Mouse (Mus musculus) liver, embryonic 13.5 days (tissue): ENCODE data around the gene Nup205. TPM values are rescaled to one million over a fixed set of nuclear protein-coding genes. Genes with fewer than 3 reads are reported as not detected.

Experiments used
- ATAC-seq: fragments of 200-750 bp; cut with Nextera tagmentation; 2 replicates; pipeline ENCODE4 v1.8.0; 2017; ENCODE audit warnings: low read depth, mild to moderate bottlenecking, moderate number of reproducible peaks, moderate library complexity
- DNase-seq: peaks from one replicate; pipeline ENCODE4 v3.0.0; 2022
- H3K27ac ChIP-seq: fragments of 300-500 bp; sonication (generic); 2 replicates; pipeline ENCODE4 v1.5.1; 2015; ENCODE audit warnings: moderate library complexity, mild to moderate bottlenecking, inconsistent platforms
- H3K27me3 ChIP-seq: fragments of 300-500 bp; sonication (generic); 2 replicates; pipeline ENCODE4 v1.6.1; 2015; ENCODE audit warnings: mild to moderate bottlenecking, inconsistent platforms
- H3K36me3 ChIP-seq: fragments of 300-500 bp; sonication (generic); 2 replicates; pipeline ENCODE4 v1.6.1; 2015; ENCODE audit warnings: mild to moderate bottlenecking, inconsistent platforms
- H3K4me1 ChIP-seq: fragments of 300-500 bp; sonication (generic); replicated peaks from 2 replicates; pipeline ENCODE4 v1.6.1; 2015; ENCODE audit warnings: inconsistent platforms
- H3K4me2 ChIP-seq: fragments of 300-500 bp; sonication (generic); 2 replicates; pipeline ENCODE4 v1.6.1; 2015; ENCODE audit warnings: inconsistent platforms, mild to moderate bottlenecking, moderate library complexity
- H3K4me3 ChIP-seq: fragments of 300-500 bp; sonication (generic); replicated peaks from 2 replicates; pipeline ENCODE4 v1.5.1; 2015; ENCODE audit warnings: mild to moderate bottlenecking, inconsistent platforms
- H3K9ac ChIP-seq: fragments of 300-500 bp; sonication (generic); 2 replicates; pipeline ENCODE4 v1.6.1; 2015; ENCODE audit warnings: mild to moderate bottlenecking, inconsistent platforms
- H3K9me3 ChIP-seq: fragments of 300-500 bp; sonication (generic); replicated peaks from 2 replicates; pipeline ENCODE4 v1.6.1; 2016; ENCODE audit warnings: inconsistent platforms
- WGBS: fragments of 180-500 bp; shearing (Covaris S2); methylation state at CpG from one replicate; pipeline ENCODE4 v1.1.7; 2015; ENCODE audit not compliant: insufficient replicate concordance; 5-methylcytosine and 5-hydroxymethylcytosine counted together
- polyA plus RNA-seq: library from polyadenylated mRNA; unstranded; fragments of >200 nt; fragmentation: Nextera tagmentation; extraction: Ambion mirVana; gene quantifications from 2 replicates; pipeline ENCODE4 v1.2.1, GENCODE M21; 2015

Nup205 gene
- polyA plus RNA-seq, 1 experiment from 2014 or later: 22.0 TPM

DNA sequence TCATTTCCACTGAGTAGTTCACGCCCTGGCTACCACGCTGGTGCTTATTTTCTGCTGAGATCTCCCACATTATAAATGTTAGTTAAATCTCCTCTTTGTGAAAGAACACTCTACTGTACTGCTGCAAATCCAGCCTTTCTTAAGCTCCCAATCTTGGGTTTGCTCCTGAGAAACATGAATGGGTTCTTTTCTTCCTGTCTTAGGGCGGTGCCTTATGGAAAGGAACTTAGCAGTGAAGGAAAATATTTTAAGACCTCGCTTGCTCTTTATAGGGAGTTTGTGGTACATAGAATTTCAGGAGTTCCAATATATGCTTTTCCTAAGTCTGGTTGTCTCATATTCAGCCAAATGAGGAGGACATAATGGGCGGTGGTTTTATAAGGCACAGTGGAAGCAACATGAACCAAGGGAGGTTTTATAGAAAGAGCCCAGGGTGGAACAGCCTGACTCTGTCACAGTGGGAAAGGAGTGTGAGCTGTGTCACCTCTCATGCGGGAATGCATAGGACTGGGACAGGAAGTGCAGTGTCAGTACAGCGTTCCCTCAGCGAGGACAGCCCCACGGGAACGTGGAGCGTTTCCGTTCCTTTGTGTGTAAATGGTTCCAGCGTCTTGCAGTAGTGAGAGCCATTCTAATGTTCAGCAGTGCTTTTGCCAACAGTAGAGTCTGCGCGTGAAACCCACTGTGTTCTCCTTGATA, 88.5 kb downstream of the Nup205 start:
- 0 out of 2 replicates have a peak overlapping the region, but pooled peaks have one; percentile 10 for H3K9ac ChIP-seq
- no peak overlapping the region for H3K4me3 ChIP-seq
- no peaks in the 10 kb centered on the region for H3K27me3 ChIP-seq
- no peak for ATAC-seq
- H3K36me3 ChIP-seq: peaks cover 58% of the 10 kb centered on the region
- no peak overlapping the region for H3K4me2 ChIP-seq
- DNase-seq: no peak
- WGBS: 80% methylated on average over 15 of the region's 15 CpGs
- H3K27ac ChIP-seq: no peak overlapping the region; the same call in 1 of the 2 replicates
- H3K9me3 ChIP-seq: no peaks in the 10 kb centered on the region
- peaks cover 14% of the 10 kb centered on the region for H3K4me1 ChIP-seq

DNA sequence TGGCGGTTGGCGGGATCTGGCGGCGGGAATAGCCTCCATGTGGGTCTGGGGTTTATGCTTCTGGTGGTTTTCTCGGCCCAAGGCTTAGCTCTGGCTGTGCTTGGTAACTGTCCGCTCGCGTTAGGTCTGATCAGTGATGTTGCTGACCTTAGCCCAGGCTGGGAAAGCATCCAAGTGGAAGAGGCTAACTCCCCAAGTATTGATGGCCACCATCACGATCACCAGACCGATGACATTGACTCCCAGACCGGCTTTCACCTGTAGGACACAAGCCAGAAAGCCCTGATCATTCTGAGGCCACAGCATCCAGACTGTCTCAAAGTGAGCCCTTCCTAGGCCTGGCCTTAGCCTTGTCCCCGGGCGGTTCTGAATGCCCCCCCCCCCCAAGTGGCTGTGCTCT, 91.5 kb downstream of the Nup205 start:
- peaks cover 28% of the 10 kb centered on the region for H3K36me3 ChIP-seq
- ATAC-seq (no peak), DNase-seq (no peak)
- H3K27me3 ChIP-seq: no peaks in the 10 kb centered on the region
- no peak overlapping the region for H3K4me2 ChIP-seq
- H3K4me3 ChIP-seq: no peak overlapping the region
- H3K9me3 ChIP-seq: no peaks in the 10 kb centered on the region
- no peak overlapping the region for H3K9ac ChIP-seq
- peaks cover 17% of the 10 kb centered on the region for H3K4me1 ChIP-seq
- no peak overlapping the region for H3K27ac ChIP-seq
- 85% methylated on average over 13 of the region's 13 CpGs for WGBS

DNA sequence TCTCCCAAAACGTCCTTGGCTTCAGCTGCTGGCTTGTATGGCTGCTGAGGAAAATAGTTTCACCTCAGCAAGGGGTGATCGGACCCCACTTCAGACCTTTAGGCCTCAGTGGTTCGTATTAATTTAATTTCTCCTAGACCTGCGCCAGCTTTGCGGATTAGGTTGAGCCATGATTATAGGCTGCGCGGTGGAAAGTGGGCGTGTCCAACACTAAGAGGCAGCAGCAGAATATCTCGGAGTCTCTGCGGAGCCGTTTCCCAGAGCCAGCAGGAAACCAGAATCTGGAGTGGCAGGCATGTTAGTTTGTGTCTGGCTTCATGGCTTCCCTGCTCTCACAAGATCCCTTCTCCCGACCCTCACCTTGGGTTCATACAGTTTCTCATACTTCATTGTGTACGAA, 92.4 kb downstream of the Nup205 start:
- Histone ChIP-seq H3K9me3 (no peaks in the 10 kb centered on the region), H3K4me2 (no peak overlapping the region), H3K4me1 (peaks cover 17% of the 10 kb centered on the region), H3K4me3 (no peak overlapping the region), H3K36me3 (peaks cover 18% of the 10 kb centered on the region), H3K27me3 (no peaks in the 10 kb centered on the region), H3K9ac (no peak overlapping the region), H3K27ac (no peak overlapping the region)
- ATAC-seq: no peak
- DNase-seq: no peak
- WGBS: 65% methylated on average over 13 of the region's 13 CpGs

DNA sequence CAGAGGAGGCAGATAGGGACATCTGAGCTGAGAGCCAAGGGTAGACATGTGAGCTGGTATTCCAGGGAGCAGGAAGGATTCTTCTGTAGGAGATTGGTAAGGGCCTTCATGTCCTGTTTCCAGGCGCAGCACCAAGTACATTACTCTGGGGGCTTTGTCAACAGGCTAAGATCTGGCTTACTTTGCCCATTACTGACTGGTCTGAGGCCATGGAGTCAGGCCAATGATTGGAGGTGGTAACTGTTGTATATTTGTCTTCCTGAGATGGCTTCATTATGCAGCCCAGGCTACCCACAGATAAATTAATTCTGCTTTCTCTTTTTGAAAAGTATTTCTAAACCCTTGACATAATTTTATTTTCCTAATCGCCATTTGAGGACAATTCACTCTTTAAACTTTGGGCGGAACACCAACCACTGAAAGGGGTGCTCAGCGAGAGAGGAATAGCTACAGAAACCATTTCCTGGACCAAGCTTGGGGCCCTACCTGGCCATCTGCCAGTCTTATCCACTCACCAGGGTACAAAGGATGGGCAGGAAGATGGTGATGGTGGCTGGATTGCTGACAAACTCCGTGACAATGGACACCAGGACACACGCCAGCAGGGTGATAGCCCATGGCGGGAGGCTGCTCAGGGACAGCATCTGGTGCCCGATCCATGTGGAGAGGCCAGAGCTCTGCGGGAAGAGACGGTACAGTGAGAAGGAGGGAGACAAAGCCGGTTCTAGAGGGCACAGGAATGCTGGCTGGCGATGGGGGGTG, 94.1 kb downstream of the Nup205 start:
- H3K27me3 ChIP-seq: no peaks in the 10 kb centered on the region
- no peak for DNase-seq
- H3K27ac ChIP-seq: no peak overlapping the region
- no peak for ATAC-seq
- H3K4me3 ChIP-seq: no peak overlapping the region
- 82% methylated on average over 12 of the region's 12 CpGs for WGBS
- peaks cover 6% of the 10 kb centered on the region; the same call in 1 of the 2 replicates for H3K36me3 ChIP-seq
- H3K9me3 ChIP-seq: no peaks in the 10 kb centered on the region
- H3K4me2 ChIP-seq: no peak overlapping the region
- H3K9ac ChIP-seq: no peak overlapping the region
- H3K4me1 ChIP-seq: peaks cover 17% of the 10 kb centered on the region

DNA sequence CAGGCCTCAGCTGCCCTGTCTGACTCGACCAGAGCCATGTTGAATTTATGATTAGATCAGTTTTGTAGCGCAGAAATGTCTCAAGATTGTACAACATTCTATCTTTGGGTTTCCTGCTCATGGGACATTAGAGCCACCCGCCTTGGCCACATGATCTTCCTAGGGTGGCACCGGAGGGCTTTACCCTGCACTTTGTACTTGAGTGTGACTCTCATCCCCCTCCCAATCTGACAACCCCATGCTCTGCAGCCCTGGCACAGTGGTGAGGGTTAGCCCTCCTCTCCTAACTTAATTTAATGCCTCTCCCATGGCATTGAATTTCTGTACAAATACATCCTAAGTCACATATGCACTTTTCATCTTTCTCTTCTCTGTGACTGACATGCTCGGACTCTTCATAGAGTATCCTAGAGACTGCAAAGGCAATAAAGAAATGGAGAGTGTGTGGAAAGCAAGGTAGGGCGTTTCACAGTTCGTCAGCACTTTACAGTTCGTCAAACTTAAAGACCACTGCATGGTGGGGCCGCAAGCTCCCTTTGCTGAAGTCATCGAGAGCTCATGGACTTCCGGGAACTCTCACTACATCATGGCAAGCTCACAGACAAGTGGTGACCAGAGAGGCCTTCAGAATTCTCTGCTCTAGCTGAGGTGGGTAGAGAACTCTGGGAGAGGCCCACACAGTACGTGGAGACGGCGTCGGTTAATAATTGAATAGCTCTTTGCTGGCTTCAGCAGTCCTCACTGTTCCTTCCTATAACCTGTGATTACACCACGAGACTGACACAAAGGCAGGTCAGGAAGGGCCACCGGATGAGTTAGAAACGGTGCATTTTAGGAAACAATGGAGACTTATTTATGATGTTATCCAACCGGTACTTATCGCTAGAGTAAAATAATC, 94.9 kb downstream of the Nup205 start:
- Histone ChIP-seq H3K36me3 (no peaks in the 10 kb centered on the region), H3K27me3 (no peaks in the 10 kb centered on the region), H3K4me3 (no peak overlapping the region), H3K9me3 (no peaks in the 10 kb centered on the region), H3K4me2 (no peak overlapping the region), H3K9ac (no peak overlapping the region), H3K27ac (no peak overlapping the region), H3K4me1 (peaks cover 17% of the 10 kb centered on the region)
- DNase-seq (no peak), ATAC-seq (no peak)
- 74% methylated on average over 20 of the region's 20 CpGs for WGBS

DNA sequence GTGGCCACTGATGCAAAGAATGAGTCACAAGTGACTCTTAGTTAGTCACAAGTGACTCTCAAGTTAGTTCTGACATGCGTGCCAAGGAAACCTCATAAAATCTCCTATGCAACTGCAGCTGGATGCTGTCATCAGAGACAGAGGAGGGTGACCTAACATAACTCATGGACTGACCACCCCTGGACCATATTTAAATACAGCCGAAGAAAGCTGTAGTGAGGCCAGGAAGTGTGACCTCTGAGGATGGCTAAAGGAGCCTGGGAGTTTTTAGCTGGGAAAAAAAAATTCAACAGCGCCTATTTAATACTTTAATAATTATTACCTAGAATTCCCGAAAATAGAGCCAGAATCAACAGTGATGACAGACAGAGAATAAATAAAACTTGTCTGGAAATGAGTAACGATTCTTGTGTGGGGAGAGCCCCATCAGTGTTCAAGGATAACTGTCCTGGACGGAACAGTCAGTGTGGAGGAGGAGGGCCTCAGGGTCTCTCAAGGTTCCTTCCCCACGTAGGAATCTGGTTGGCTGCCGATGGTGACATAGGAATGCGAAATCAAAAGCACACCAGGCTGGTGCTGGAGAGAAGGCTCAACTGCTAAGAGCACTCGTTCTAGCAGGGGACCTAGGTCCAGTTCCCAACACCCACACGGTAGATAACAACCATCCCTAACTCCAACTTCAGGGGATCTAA, 96.3 kb downstream of the Nup205 start:
- H3K27me3 ChIP-seq: no peaks in the 10 kb centered on the region
- H3K4me2 ChIP-seq: no peak overlapping the region
- no peaks in the 10 kb centered on the region for H3K9me3 ChIP-seq
- no peak overlapping the region for H3K4me3 ChIP-seq
- H3K27ac ChIP-seq: no peak overlapping the region
- no peak for DNase-seq
- no peak for ATAC-seq
- H3K4me1 ChIP-seq: peaks cover 17% of the 10 kb centered on the region
- H3K9ac ChIP-seq: no peak overlapping the region
- H3K36me3 ChIP-seq: no peaks in the 10 kb centered on the region
- 73% methylated on average over 11 of the region's 11 CpGs for WGBS

DNA sequence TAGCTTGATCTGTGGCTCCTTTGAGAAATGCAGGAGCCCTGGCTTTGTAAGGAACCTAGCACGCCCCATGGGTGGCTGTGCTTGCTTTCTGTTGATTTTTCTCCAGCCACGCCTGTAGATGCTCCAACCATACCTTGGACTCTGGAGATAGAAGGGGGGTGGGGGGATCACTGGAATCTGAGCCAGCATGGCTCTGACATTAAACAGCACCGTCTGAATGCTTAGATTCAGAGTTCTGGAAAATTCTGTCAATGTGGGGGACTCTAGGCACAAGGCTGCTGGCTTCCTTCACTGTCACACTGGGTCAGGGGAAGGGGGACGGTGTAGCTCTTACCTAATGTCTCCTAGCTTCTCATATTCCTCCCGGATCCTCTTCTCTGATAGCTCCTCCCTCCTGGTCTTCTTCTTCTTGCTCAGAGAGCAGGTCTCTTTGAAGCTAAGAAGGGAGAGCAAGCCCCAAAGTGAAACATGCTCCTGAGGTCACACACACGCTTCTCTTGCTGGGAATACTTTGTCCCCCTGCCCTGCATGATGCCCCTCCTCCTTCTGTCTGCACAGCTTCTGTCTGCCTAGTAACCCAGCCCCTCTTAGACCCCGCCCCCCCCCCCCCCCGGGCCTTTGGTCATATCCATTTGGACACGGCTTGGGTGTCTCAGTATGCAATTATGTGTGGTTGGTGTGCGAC, 100.8 kb downstream of the Nup205 start:
- H3K4me3 ChIP-seq: no peak overlapping the region
- H3K36me3 ChIP-seq: no peaks in the 10 kb centered on the region
- no peak overlapping the region for H3K4me2 ChIP-seq
- H3K27me3 ChIP-seq: no peaks in the 10 kb centered on the region
- H3K27ac ChIP-seq: no peak overlapping the region
- DNase-seq (no peak), ATAC-seq (no peak)
- H3K9ac ChIP-seq: no peak overlapping the region
- no peaks in the 10 kb centered on the region for H3K9me3 ChIP-seq
- H3K4me1 ChIP-seq: no peaks in the 10 kb centered on the region; the same call in 1 of the 2 replicates
- 46% methylated on average over 10 of the region's 10 CpGs for WGBS

DNA sequence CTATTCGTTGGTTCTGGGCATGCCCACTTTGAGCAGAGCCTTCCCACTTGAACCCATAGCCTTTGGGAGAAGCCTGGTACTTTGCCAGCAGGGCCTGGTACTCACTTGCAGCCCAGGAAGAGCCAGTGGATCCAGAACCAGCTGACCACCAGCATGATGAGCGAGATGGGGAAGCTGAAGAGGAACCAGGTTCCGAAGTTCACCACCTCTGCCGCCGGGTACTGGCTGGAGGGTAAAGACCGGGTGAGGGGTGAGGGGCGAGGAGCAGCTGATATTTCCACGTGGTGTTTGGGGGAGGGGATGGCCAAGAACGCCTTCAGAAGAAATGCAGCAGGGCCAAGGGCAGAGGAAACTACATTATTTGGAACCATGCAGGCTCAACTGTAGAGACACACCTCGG, 102.1 kb downstream of the Nup205 start:
- Histone ChIP-seq H3K4me2 (no peak overlapping the region), H3K27me3 (no peaks in the 10 kb centered on the region), H3K9ac (no peak overlapping the region), H3K4me3 (no peak overlapping the region), H3K9me3 (no peaks in the 10 kb centered on the region), H3K36me3 (no peaks in the 10 kb centered on the region), H3K27ac (no peak overlapping the region), H3K4me1 (no peaks in the 10 kb centered on the region; the same call in 1 of the 2 replicates)
- WGBS: 62% methylated on average over 10 of the region's 10 CpGs
- ATAC-seq (no peak), DNase-seq (no peak)

DNA sequence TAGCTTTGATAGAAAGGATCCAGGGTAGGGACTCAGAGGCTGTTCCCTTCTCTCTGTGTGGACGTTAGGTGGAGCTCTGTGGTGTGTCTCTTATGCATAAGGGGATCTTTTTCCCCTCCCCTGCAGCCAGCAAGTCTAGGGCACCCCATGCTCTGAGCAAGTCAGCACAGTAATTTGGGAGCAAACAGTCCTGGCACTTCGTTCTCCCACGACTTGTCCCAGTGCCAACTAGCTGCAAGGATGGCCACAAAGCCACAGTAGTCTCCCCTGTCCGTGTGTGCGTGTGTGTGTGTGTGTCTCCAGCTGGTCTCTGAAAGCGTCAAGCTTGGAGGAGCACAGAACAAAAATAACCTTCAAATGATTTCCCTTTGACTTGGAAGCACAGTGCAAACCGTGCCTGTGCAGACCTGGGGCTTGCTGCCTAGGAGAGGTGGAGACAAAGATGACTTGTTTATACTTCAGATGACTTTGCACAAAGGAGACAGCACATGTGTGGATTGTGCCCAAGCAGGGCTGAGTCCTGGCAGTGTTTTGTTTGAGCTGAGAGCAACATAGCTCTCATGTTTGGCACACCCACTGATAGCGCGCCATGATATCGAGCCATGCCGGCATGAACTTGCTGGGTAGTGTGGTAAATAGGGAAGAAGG, 111.0 kb downstream of the Nup205 start:
- DNase-seq (no peak), ATAC-seq (no peak)
- H3K27me3 ChIP-seq: peaks cover 7% of the 10 kb centered on the region; the same call in 1 of the 2 replicates
- H3K9me3 ChIP-seq: no peaks in the 10 kb centered on the region
- no peak overlapping the region for H3K27ac ChIP-seq
- no peak overlapping the region for H3K4me3 ChIP-seq
- 68% methylated on average over 11 of the region's 11 CpGs for WGBS
- H3K4me2 ChIP-seq: no peak overlapping the region
- H3K4me1 ChIP-seq: peaks cover 7% of the 10 kb centered on the region; the same call in 1 of the 2 replicates
- no peak overlapping the region for H3K9ac ChIP-seq
- no peaks in the 10 kb centered on the region for H3K36me3 ChIP-seq

DNA sequence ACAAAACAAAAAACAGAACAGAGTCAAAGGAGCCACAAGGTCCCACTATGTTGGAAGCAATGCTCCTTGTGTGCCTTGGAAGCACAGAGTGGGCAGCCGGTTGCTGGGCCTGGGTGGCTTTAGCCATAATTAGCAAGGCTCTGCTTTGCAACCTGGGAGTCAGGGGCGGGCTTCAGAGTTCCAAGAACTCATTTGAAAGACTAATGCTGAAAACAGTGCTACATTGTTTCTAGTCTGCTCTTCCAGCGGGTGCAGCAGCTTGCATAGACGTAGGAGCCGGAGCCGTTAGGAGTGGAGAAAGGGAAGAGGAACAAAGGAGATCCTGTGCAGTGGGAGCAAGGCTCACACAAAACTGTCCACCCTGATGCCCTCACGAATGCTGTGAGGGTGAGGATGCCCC, 111.7 kb downstream of the Nup205 start:
- no peak overlapping the region for H3K27ac ChIP-seq
- DNase-seq (no peak), ATAC-seq (no peak)
- no peak overlapping the region for H3K9ac ChIP-seq
- no peaks in the 10 kb centered on the region for H3K9me3 ChIP-seq
- H3K36me3 ChIP-seq: no peaks in the 10 kb centered on the region
- no peak overlapping the region for H3K4me2 ChIP-seq
- peaks cover 7% of the 10 kb centered on the region; the same call in 1 of the 2 replicates for H3K4me1 ChIP-seq
- peaks cover 7% of the 10 kb centered on the region; the same call in 1 of the 2 replicates for H3K27me3 ChIP-seq
- no peak overlapping the region for H3K4me3 ChIP-seq
- 57% methylated on average over 7 of the region's 7 CpGs for WGBS
